Mouse (Mus musculus): Measurements from ENCODE around the gene Vps26a. TPM values are rescaled to one million over a fixed set of nuclear protein-coding genes. Genes with fewer than 3 reads are reported as not detected.
"Not testable (repeated sequence)": the region's sequence is repeated elsewhere in the genome, so short reads cannot be mapped to it uniquely, and the experiment has no call there.

Vps26a gene
- polyA plus RNA-seq, 1 experiment from 2014 or later = 78.0 TPM

GRCm38 (mm10) chr10:62485878-62486582 is 575 bp downstream of the Vps26a start:
- no peaks in the 10 kb centered on the region for H3K9me3 ChIP-seq (replicated peaks)
- H3K27me3 ChIP-seq (ENCODE audit: low read depth, poor library complexity, severe bottlenecking) = no peaks in the 10 kb centered on the region
- H3K4me3 ChIP-seq = peak overlapping the region; percentile 97
- no peaks in the 10 kb centered on the region for H3K36me3 ChIP-seq
- DNase-seq (ENCODE audit: low spot score) = no peak
- peaks cover 11% of the 10 kb centered on the region for H3K4me1 ChIP-seq
- peak overlapping the region; percentile 88 for H3K27ac ChIP-seq
- under 1% methylated on average over 48 of the region's 48 CpGs for WGBS

DNA sequence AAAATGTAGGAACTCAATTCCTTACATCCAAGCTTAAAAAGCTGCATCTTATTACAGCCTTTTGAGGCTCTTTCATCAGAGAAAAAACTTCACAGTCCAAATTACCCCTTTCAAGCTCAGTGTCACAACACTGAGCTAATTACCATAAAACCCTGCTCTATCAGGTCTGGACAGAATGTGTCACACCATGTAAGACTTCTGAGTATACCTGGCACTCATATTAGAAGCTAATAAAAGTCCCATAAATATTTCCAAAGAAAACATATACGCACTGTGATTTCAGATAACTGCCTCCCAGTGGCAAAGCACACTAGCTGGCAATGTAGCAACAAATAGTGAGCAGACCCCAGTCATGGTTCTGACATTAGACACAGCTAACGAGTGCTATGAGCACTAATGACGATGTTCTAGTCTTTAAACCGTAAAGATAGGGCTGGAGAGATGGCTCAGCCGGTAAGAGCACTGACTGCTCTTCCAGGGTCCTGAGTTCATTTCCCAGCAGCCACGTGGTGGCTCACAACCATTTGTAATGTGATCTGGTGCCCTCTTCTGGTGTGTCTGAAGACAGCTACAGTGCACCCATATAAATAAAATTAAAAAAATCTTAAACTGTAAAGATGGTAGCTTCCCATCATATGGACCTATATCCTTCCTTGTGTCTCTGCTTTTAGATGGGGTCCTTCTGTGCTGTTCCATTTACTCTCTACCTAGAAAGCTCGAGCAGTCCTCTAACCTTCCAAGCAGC is 5.3 kb downstream of the Vps26a start:
- no peak for DNase-seq (ENCODE audit: low spot score)
- peaks cover 4% of the 10 kb centered on the region; the same call in 1 of the 2 replicates for H3K4me1 ChIP-seq
- no peak overlapping the region for H3K4me3 ChIP-seq
- 54% methylated on average over 7 of the region's 7 CpGs for WGBS
- H3K9me3 ChIP-seq (replicated peaks) = no peaks in the 10 kb centered on the region
- H3K27me3 ChIP-seq (ENCODE audit: low read depth, poor library complexity, severe bottlenecking) = no peaks in the 10 kb centered on the region
- H3K36me3 ChIP-seq = peaks cover 6% of the 10 kb centered on the region; the same call in 1 of the 2 replicates
- no peak overlapping the region for H3K27ac ChIP-seq

DNA sequence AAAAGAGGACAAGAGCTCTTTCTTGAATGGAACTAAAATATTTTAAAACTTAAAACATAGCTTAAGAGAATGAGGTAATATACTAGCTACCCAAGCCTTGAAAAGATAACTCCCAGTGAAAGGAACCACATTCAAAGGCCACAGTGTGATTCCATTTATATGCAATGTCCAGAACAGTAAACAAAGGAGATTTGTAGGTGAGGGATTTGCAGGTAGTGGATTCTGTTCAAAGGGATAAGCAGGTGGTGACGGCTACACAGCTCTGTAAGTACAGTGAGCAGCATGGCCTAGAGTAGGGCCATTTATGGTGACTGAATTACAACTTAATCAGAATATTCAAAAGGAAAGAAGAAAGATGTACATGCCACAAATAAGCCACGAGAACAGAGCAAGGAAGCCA is 9.6 kb downstream of the Vps26a start:
- no peaks in the 10 kb centered on the region for H3K4me1 ChIP-seq
- no peaks in the 10 kb centered on the region for H3K9me3 ChIP-seq (replicated peaks)

DNA sequence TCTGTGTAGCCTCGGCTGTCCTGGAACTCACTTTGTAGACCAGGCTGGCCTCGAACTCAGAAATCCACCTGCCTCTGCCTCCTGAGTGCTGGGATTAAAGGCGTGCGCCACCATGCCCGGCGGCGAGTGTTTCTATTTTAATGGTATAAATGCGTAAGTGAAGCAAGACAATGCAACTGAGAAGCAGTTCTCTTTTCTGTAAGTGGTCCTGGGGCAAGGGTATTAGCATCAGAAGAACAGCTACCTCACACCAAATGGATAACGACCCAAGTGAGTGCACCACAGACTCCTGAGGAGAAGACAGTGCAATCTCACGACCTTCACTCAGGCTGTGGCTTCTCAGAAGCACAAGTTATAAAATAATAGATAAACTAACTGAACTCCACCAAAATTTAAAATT is 11.7 kb downstream of the Vps26a start:
- Histone ChIP-seq H3K4me3 (no peak overlapping the region), H3K27me3 (ENCODE audit: low read depth, poor library complexity, severe bottlenecking) (no peaks in the 10 kb centered on the region), H3K36me3 (peaks cover 11% of the 10 kb centered on the region), H3K9me3 (replicated peaks) (no peaks in the 10 kb centered on the region), H3K27ac (no peak overlapping the region), H3K4me1 (no peaks in the 10 kb centered on the region)
- no peak for DNase-seq (ENCODE audit: low spot score)
- 93% methylated on average over 10 of the region's 10 CpGs for WGBS

More for the DNA sequence above, 9.6 kb downstream of the Vps26a start:
- WGBS = 94% methylated on average over 2 of the region's 2 CpGs
- no peak overlapping the region for H3K4me3 ChIP-seq
- peaks cover 11% of the 10 kb centered on the region for H3K36me3 ChIP-seq
- H3K27ac ChIP-seq = no peak overlapping the region
- DNase-seq (ENCODE audit: low spot score) = no peak
- no peaks in the 10 kb centered on the region for H3K27me3 ChIP-seq (ENCODE audit: low read depth, poor library complexity, severe bottlenecking)

GRCm38 (mm10) chr10:62471105-62471504 is 15.5 kb downstream of the Vps26a start:
- DNase-seq (ENCODE audit: low spot score) = no peak
- WGBS = 68% methylated on average over 5 of the region's 5 CpGs
- no peak overlapping the region for H3K27ac ChIP-seq
- no peak overlapping the region for H3K4me3 ChIP-seq
- H3K4me1 ChIP-seq = no peaks in the 10 kb centered on the region
- H3K27me3 ChIP-seq (ENCODE audit: low read depth, poor library complexity, severe bottlenecking) = no peaks in the 10 kb centered on the region
- no peaks in the 10 kb centered on the region for H3K9me3 ChIP-seq (replicated peaks)
- peaks cover 22% of the 10 kb centered on the region for H3K36me3 ChIP-seq

DNA sequence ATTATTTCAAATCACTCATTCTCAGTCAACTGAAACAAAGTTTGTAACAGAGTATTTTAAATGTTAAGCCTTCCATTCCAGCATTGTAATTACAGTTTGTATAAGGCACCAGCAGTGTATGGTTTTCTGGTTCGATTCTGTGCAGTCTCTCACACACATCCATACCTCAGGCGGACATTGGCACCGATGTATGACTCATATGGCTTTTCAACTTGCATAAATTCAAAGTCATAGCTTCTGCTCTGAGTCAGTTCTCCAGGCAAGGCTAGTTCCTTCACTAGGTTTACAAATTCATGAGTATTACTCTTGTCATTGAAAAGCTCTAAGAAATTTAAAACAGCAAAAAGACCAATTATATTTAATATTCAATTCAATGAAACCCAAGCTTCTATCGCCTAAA is 16.9 kb downstream of the Vps26a start:
- Histone ChIP-seq H3K36me3 (peaks cover 24% of the 10 kb centered on the region), H3K4me1 (no peaks in the 10 kb centered on the region), H3K4me3 (no peak overlapping the region), H3K9me3 (replicated peaks) (no peaks in the 10 kb centered on the region), H3K27ac (no peak overlapping the region), H3K27me3 (ENCODE audit: low read depth, poor library complexity, severe bottlenecking) (no peaks in the 10 kb centered on the region)
- WGBS = 94% methylated on average over 4 of the region's 4 CpGs
- no peak for DNase-seq (ENCODE audit: low spot score)

GRCm38 (mm10) chr10:62461321-62461720 is 25.3 kb downstream of the Vps26a start:
- H3K27me3 ChIP-seq (ENCODE audit: low read depth, poor library complexity, severe bottlenecking) = no peaks in the 10 kb centered on the region
- H3K9me3 ChIP-seq (replicated peaks) = no peaks in the 10 kb centered on the region
- H3K4me3 ChIP-seq = no peak overlapping the region
- H3K36me3 ChIP-seq = peaks cover 72% of the 10 kb centered on the region
- no peaks in the 10 kb centered on the region for H3K4me1 ChIP-seq
- H3K27ac ChIP-seq = no peak overlapping the region
- DNase-seq (ENCODE audit: low spot score) = no peak

- not testable (repeated sequence) for H3K9me3 ChIP-seq (replicated peaks); H3K4me3 ChIP-seq; H3K27ac ChIP-seq; DNase-seq (ENCODE audit: low spot score); H3K27me3 ChIP-seq (ENCODE audit: low read depth, poor library complexity, severe bottlenecking)
- Histone ChIP-seq H3K36me3 (peaks cover 31% of the 10 kb centered on the region), H3K4me1 (peaks cover 14% of the 10 kb centered on the region)
- WGBS = 70% methylated on average over 11 of the region's 11 CpGs
These were observed 34.6 kb downstream of the Vps26a start for GRCm38 (mm10) chr10:62452001-62452400.

GRCm38 (mm10) chr10:62450280-62450640 is 36.3 kb downstream of the Vps26a start:
- no peak for DNase-seq (ENCODE audit: low spot score)
- H3K9me3 ChIP-seq (replicated peaks) = no peaks in the 10 kb centered on the region
- WGBS = 36% methylated on average over 18 of the region's 18 CpGs
- H3K36me3 ChIP-seq = peaks cover 31% of the 10 kb centered on the region
- H3K27me3 ChIP-seq (ENCODE audit: low read depth, poor library complexity, severe bottlenecking) = no peaks in the 10 kb centered on the region
- H3K27ac ChIP-seq = peak overlapping the region; percentile 99
- peaks cover 14% of the 10 kb centered on the region for H3K4me1 ChIP-seq
- peak overlapping the region; percentile 100 for H3K4me3 ChIP-seq

GRCm38 (mm10) chr10:62449364-62450279 is 37.0 kb downstream of the Vps26a start, which contains the start of the genes 4930507D05Rik and Supv3l1:
Gene 4930507D05Rik, plus strand, starts transcription at chr10:62449489.
Gene Supv3l1, minus strand, starts transcription at chr10:62449738.
- Histone ChIP-seq H3K36me3 (peaks cover 32% of the 10 kb centered on the region), H3K27ac (peak within 1 kb of the TSS; percentile 99), H3K4me3 (peak within 1 kb of the TSS; percentile 100), H3K27me3 (ENCODE audit: low read depth, poor library complexity, severe bottlenecking) (no peaks in the 10 kb centered on the region), H3K9me3 (replicated peaks) (no peaks in the 10 kb centered on the region), H3K4me1 (peaks cover 14% of the 10 kb centered on the region)
- WGBS = under 1% methylated on average over 73 of the region's 73 CpGs
- DNase-seq (ENCODE audit: low spot score) = peak; percentile 92

DNA sequence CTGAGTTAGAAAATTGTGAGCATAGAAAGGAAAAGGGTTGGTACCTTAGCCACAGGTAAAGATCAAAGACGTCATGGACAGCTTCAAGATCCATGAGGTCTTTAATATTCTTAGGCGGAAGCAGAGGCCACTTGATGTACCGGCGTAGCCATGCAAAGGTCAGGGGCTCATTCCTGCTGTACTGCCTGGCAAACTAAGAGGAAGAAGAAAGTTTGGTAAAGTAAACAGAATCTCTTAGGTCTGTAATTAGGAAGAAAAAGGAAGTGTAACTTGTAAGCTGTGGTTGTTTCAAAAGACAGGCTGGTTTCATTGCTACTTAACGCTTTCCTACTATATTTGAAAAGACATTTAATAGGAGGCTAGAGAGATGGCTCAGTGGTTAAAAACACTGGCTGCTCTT is 56.2 kb downstream of the Vps26a start:
- no peak overlapping the region for H3K27ac ChIP-seq
- H3K36me3 ChIP-seq = peaks cover 80% of the 10 kb centered on the region
- peaks cover 6% of the 10 kb centered on the region for H3K4me1 ChIP-seq
- whole genome bisulfite sequencing = 93% methylated on average over 5 of the region's 5 CpGs
- no peak for DNase-seq (ENCODE audit: low spot score)
- H3K4me3 ChIP-seq = no peak overlapping the region
- no peaks in the 10 kb centered on the region for H3K9me3 ChIP-seq (replicated peaks)
- no peaks in the 10 kb centered on the region for H3K27me3 ChIP-seq (ENCODE audit: low read depth, poor library complexity, severe bottlenecking)

GRCm38 (mm10) chr10:62425081-62425871 is 61.3 kb downstream of the Vps26a start:
- Histone ChIP-seq H3K27ac (no peak overlapping the region; the same call in 1 of the 2 replicates), H3K4me3 (no peak overlapping the region), H3K4me1 (peaks cover 20% of the 10 kb centered on the region), H3K27me3 (ENCODE audit: low read depth, poor library complexity, severe bottlenecking) (no peaks in the 10 kb centered on the region), H3K9me3 (replicated peaks) (no peaks in the 10 kb centered on the region), H3K36me3 (peaks cover 28% of the 10 kb centered on the region)
- WGBS = 56% methylated on average over 9 of the region's 9 CpGs
- no peak for DNase-seq (ENCODE audit: low spot score)

Measured in limb, embryonic 10.5 days (tissue).